Mouse (Mus musculus): ENCODE results near the gene Aif1. TPM values are rescaled to one million over a fixed set of nuclear protein-coding genes. Genes with fewer than 3 reads are reported as not detected.

Aif1 gene
- polyA plus RNA-seq, 1 experiment, result 10.2 TPM

DNA sequence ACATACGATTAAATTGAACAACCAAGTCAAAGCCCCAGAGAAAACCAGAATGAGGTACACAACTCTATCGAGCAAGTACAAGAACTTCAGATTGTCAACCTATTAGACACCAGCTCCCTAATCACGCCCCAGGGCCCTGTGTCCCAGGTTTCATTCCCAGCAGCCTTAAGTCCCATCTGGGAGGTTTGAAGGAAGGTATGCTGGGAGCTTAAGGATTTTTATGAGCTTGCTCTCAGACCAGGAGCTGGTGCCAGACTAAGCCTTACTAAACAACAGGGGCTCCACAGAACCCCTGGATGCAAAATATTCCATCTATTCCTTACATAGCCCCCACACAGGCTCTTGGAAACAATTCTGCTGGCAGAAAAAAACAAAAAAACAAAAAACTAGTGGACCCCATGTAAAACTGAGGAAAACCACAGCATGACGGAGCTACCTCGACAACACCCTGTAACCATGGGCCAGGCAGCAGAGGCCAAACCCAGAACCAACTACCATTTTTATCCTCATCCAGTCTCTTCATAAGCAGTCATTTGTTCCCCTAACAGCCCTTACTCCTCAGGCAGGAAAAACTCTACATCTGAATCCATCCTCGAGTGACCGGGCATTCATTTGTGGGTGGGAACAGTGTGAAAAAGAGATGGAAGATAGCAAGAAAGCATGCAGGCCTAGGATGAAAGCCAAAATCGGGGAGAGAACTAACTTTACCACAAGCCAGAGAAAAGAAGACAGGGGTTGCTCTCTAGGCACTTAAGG is 12.4 kb downstream of the Aif1 start:
- Histone ChIP-seq H3K36me3 (ENCODE audit: control insufficient read depth, insufficient read depth, low read length) (peaks cover 34% of the 10 kb centered on the region), H3K27ac (ENCODE audit: insufficient read depth, low read length) (peak overlapping the region; percentile 86; the same call in 1 of the 2 replicates), H3K4me3 (ENCODE audit: extremely low read depth, insufficient read depth, insufficient read length) (peak overlapping the region; percentile 84), H3K4me1 (ENCODE audit: control insufficient read depth, insufficient read depth, insufficient read length) (peaks cover 6% of the 10 kb centered on the region; the same call in 1 of the 2 replicates), H3K27me3 (ENCODE audit: control insufficient read depth, insufficient read depth, low read length) (no peaks in the 10 kb centered on the region)
- no peak for DNase-seq (ENCODE audit: low read depth in 1 of 2, low spot score in 2 of 2)
- no peak for TF ChIP-seq POLR2A (IDR thresholded peaks at IDR 0.05; ENCODE audit: low read depth, low read length)
- TF ChIP-seq CTCF (IDR thresholded peaks at IDR 0.05; ENCODE audit: extremely low read depth, insufficient read depth, insufficient read length, insufficient replicate concordance), result no peak
- 8% methylated on average over 8 of the region's 8 CpGs for WGBS

DNA sequence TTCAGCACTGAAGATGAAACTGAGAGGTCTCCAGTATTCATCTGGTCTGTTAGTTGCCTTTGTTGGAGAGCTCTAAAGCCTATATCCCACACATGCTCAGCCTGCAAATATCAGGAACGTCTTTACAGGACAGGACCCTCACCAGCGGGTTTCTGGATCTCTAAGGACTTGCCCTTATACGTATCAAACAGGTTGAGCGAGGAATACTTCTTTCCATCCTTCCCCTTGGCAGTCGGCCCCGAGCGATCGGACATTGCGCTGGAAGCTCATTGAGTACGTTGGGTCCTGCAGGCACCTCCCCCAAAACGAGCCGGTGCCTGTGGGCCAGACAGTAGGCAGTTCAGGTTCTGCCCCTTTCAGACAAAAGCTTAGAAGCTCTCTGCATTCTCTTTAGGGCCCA is 13.1 kb downstream of the Aif1 start:
- no peaks in the 10 kb centered on the region for H3K27me3 ChIP-seq (ENCODE audit: control insufficient read depth, insufficient read depth, low read length)
- no peak for TF ChIP-seq POLR2A (IDR thresholded peaks at IDR 0.05; ENCODE audit: low read depth, low read length)
- no peak for TF ChIP-seq CTCF (IDR thresholded peaks at IDR 0.05; ENCODE audit: extremely low read depth, insufficient read depth, insufficient read length, insufficient replicate concordance)
- H3K4me3 ChIP-seq (ENCODE audit: extremely low read depth, insufficient read depth, insufficient read length), result no peak overlapping the region
- H3K27ac ChIP-seq (ENCODE audit: insufficient read depth, low read length), result no peak overlapping the region
- DNase-seq (ENCODE audit: low read depth in 1 of 2, low spot score in 2 of 2), result no peak
- 53% methylated on average over 12 of the region's 12 CpGs for WGBS
- H3K36me3 ChIP-seq (ENCODE audit: control insufficient read depth, insufficient read depth, low read length), result peaks cover 41% of the 10 kb centered on the region
- H3K4me1 ChIP-seq (ENCODE audit: control insufficient read depth, insufficient read depth, insufficient read length), result peaks cover 6% of the 10 kb centered on the region; the same call in 1 of the 2 replicates

DNA sequence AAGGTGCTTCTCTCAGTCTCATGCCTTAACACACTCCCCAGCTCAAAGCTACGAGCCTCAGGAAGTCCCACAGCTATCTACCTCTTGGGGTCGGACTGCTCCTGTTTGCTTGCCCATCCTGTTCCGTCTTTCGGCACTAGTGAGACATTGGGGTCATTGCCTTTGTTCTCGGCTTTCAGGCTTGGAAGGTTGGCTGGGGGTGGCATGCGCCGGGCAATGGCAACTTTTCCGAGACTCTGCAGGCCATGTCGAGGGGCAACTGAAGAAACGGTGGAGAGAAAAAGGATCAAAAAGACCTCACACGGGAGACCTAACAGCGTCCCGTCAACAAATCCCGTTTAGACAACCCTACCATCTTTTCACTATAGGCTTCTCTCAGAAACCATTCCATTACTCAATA is 13.7 kb downstream of the Aif1 start:
- no peak overlapping the region for H3K4me3 ChIP-seq (ENCODE audit: extremely low read depth, insufficient read depth, insufficient read length)
- DNase-seq (ENCODE audit: low read depth in 1 of 2, low spot score in 2 of 2), result no peak
- WGBS, result 80% methylated on average over 14 of the region's 14 CpGs
- peaks cover 47% of the 10 kb centered on the region for H3K36me3 ChIP-seq (ENCODE audit: control insufficient read depth, insufficient read depth, low read length)
- no peaks in the 10 kb centered on the region for H3K27me3 ChIP-seq (ENCODE audit: control insufficient read depth, insufficient read depth, low read length)
- H3K27ac ChIP-seq (ENCODE audit: insufficient read depth, low read length), result no peak overlapping the region
- H3K4me1 ChIP-seq (ENCODE audit: control insufficient read depth, insufficient read depth, insufficient read length), result peaks cover 6% of the 10 kb centered on the region; the same call in 1 of the 2 replicates
- TF ChIP-seq CTCF (IDR thresholded peaks at IDR 0.05; ENCODE audit: extremely low read depth, insufficient read depth, insufficient read length, insufficient replicate concordance) (no peak), POLR2A (IDR thresholded peaks at IDR 0.05; ENCODE audit: low read depth, low read length) (no peak)

DNA sequence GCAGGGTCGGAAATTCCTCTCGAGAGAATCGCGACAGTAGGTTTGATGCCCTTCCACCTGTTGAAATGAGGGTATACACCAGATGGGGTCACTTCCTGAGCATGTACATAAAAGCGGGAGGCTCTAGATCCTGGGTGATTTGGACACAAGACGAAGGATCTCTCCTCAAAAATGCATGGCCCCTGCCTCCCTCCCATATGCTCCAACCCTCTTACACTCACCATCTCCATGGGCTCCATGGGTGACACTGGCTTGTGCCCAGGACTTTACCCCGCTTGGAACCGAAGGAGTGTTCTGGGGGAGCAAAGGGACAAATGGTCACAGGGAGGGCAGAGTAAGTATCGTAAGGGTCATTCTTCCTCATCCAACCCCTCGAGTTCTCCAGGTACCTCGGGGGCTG is 14.4 kb downstream of the Aif1 start:
- TF ChIP-seq POLR2A (IDR thresholded peaks at IDR 0.05; ENCODE audit: low read depth, low read length), result no peak
- no peak for TF ChIP-seq CTCF (IDR thresholded peaks at IDR 0.05; ENCODE audit: extremely low read depth, insufficient read depth, insufficient read length, insufficient replicate concordance)
- 86% methylated on average over 11 of the region's 11 CpGs for WGBS
- Histone ChIP-seq H3K4me1 (ENCODE audit: control insufficient read depth, insufficient read depth, insufficient read length) (peaks cover 6% of the 10 kb centered on the region; the same call in 1 of the 2 replicates), H3K4me3 (ENCODE audit: extremely low read depth, insufficient read depth, insufficient read length) (no peak overlapping the region), H3K27ac (ENCODE audit: insufficient read depth, low read length) (no peak overlapping the region), H3K36me3 (ENCODE audit: control insufficient read depth, insufficient read depth, low read length) (peaks cover 54% of the 10 kb centered on the region), H3K27me3 (ENCODE audit: control insufficient read depth, insufficient read depth, low read length) (no peaks in the 10 kb centered on the region)
- DNase-seq (ENCODE audit: low read depth in 1 of 2, low spot score in 2 of 2), result no peak

GRCm38 (mm10) chr17:35159638-35160037 is 16.2 kb downstream of the Aif1 start:
- DNase-seq (ENCODE audit: low read depth in 1 of 2, low spot score in 2 of 2), result no peak
- WGBS, result 94% methylated on average over 7 of the region's 7 CpGs
- no peak for TF ChIP-seq CTCF (IDR thresholded peaks at IDR 0.05; ENCODE audit: extremely low read depth, insufficient read depth, insufficient read length, insufficient replicate concordance)
- no peak for TF ChIP-seq POLR2A (IDR thresholded peaks at IDR 0.05; ENCODE audit: low read depth, low read length)
- H3K36me3 ChIP-seq (ENCODE audit: control insufficient read depth, insufficient read depth, low read length), result peaks cover 72% of the 10 kb centered on the region
- H3K4me3 ChIP-seq (ENCODE audit: extremely low read depth, insufficient read depth, insufficient read length), result no peak overlapping the region
- no peak overlapping the region for H3K27ac ChIP-seq (ENCODE audit: insufficient read depth, low read length)
- no peaks in the 10 kb centered on the region for H3K27me3 ChIP-seq (ENCODE audit: control insufficient read depth, insufficient read depth, low read length)
- H3K4me1 ChIP-seq (ENCODE audit: control insufficient read depth, insufficient read depth, insufficient read length), result peaks cover 6% of the 10 kb centered on the region; the same call in 1 of the 2 replicates

DNA sequence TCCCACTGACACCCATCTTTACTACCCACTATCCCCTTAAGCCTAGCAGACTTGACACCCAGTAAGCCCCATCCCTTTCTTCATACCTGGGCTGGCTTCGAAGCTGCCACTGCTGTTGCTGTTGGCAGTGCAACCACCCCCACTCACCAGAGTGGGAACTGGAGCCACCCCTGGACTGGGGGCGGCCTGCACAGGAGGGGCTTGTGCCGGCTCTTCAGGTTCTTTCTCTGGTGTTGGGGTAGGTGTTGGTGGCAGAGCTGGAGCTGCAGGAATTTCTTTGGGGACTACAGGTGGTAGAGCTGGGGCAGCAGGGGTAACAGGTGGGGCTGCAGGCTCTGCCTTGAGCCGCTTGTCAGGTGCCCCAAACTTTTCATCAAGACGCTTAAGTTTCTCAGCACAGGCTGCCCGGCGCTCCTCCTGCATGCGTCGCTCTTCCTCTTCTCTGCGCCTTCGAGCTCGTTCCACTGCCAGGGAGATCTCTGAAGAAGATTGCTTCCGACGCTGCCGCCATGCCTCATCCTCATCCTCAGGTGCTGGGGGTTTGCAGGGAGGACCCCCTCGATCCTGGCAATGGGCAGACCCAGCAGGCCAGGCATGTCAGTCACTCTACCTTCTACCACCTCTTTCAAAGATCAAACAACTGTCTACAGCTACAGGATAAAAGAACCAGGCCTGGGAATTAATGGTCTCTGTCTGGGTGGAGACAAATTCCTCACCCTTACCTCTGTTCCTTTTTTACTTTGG is 16.8 kb downstream of the Aif1 start:
- peaks cover 6% of the 10 kb centered on the region; the same call in 1 of the 2 replicates for H3K4me1 ChIP-seq (ENCODE audit: control insufficient read depth, insufficient read depth, insufficient read length)
- peaks cover 78% of the 10 kb centered on the region for H3K36me3 ChIP-seq (ENCODE audit: control insufficient read depth, insufficient read depth, low read length)
- DNase-seq (ENCODE audit: low read depth in 1 of 2, low spot score in 2 of 2), result no peak
- no peak overlapping the region for H3K27ac ChIP-seq (ENCODE audit: insufficient read depth, low read length)
- no peak overlapping the region for H3K4me3 ChIP-seq (ENCODE audit: extremely low read depth, insufficient read depth, insufficient read length)
- TF ChIP-seq POLR2A (IDR thresholded peaks at IDR 0.05; ENCODE audit: low read depth, low read length), result no peak
- no peak for TF ChIP-seq CTCF (IDR thresholded peaks at IDR 0.05; ENCODE audit: extremely low read depth, insufficient read depth, insufficient read length, insufficient replicate concordance)
- WGBS, result 97% methylated on average over 16 of the region's 16 CpGs
- no peaks in the 10 kb centered on the region for H3K27me3 ChIP-seq (ENCODE audit: control insufficient read depth, insufficient read depth, low read length)
